Mouse (Mus musculus) heart, embryonic 12.5 days (tissue): ENCODE results near the gene Resf1. TPM values are rescaled to one million over a fixed set of nuclear protein-coding genes. Genes with fewer than 3 reads are reported as not detected.
"Not testable (repeated sequence)": the region's sequence is repeated elsewhere in the genome, so short reads cannot be mapped to it uniquely, and the experiment has no call there.

Source experiments
- ATAC-seq: fragments of 200-750 bp; cut with Nextera tagmentation; 2 replicates; pipeline ENCODE4 v1.8.0; 2017; ENCODE audit warnings: moderate TSS enrichment, moderate library complexity; ENCODE audit not compliant: insufficient number of reproducible peaks, low FRiP score
- H3K27ac ChIP-seq: fragments of 300-500 bp; sonication (generic); 2 replicates; pipeline ENCODE4 v1.5.1; 2016; ENCODE audit warnings: mild to moderate bottlenecking, moderate library complexity; ENCODE audit not compliant: poor library complexity, severe bottlenecking
- H3K27me3 ChIP-seq: fragments of 300-500 bp; sonication (generic); replicated peaks from 2 replicates; pipeline ENCODE4 v1.6.1; 2016; ENCODE audit warnings: mild to moderate bottlenecking, moderate library complexity
- H3K36me3 ChIP-seq: fragments of 300-500 bp; sonication (generic); 2 replicates; pipeline ENCODE4 v1.6.1; 2016; ENCODE audit warnings: mild to moderate bottlenecking, moderate library complexity
- H3K4me1 ChIP-seq: fragments of 300-500 bp; sonication (generic); replicated peaks from 2 replicates; pipeline ENCODE4 v1.6.1; 2016; ENCODE audit warnings: mild to moderate bottlenecking
- H3K4me2 ChIP-seq: fragments of 300-500 bp; sonication (generic); 2 replicates; pipeline ENCODE4 v1.6.1; 2016; ENCODE audit warnings: mild to moderate bottlenecking, moderate library complexity
- H3K4me3 ChIP-seq: fragments of 300-500 bp; sonication (generic); 2 replicates; pipeline ENCODE4 v1.5.1; 2016; ENCODE audit warnings: mild to moderate bottlenecking
- H3K9ac ChIP-seq: fragments of 300-500 bp; sonication (generic); 2 replicates; pipeline ENCODE4 v1.6.1; 2016; ENCODE audit warnings: mild to moderate bottlenecking, moderate library complexity
- H3K9me3 ChIP-seq: fragments of 300-500 bp; sonication (generic); replicated peaks from 2 replicates; pipeline ENCODE4 v1.6.1; 2016; ENCODE audit warnings: mild to moderate bottlenecking, moderate library complexity
- WGBS: fragments of 180-500 bp; shearing (Covaris S2); methylation state at CpG from one replicate; pipeline ENCODE4 v1.1.7; 2016; 5-methylcytosine and 5-hydroxymethylcytosine counted together
- polyA plus RNA-seq: library from polyadenylated mRNA; unstranded; fragments of >200 nt; fragmentation: Nextera tagmentation; extraction: Ambion mirVana; gene quantifications from 2 replicates; pipeline ENCODE4 v1.2.1, GENCODE M21; 2016

Resf1 gene
- polyA plus RNA-seq: 30.6 and 33.3 TPM in 2 replicates

DNA sequence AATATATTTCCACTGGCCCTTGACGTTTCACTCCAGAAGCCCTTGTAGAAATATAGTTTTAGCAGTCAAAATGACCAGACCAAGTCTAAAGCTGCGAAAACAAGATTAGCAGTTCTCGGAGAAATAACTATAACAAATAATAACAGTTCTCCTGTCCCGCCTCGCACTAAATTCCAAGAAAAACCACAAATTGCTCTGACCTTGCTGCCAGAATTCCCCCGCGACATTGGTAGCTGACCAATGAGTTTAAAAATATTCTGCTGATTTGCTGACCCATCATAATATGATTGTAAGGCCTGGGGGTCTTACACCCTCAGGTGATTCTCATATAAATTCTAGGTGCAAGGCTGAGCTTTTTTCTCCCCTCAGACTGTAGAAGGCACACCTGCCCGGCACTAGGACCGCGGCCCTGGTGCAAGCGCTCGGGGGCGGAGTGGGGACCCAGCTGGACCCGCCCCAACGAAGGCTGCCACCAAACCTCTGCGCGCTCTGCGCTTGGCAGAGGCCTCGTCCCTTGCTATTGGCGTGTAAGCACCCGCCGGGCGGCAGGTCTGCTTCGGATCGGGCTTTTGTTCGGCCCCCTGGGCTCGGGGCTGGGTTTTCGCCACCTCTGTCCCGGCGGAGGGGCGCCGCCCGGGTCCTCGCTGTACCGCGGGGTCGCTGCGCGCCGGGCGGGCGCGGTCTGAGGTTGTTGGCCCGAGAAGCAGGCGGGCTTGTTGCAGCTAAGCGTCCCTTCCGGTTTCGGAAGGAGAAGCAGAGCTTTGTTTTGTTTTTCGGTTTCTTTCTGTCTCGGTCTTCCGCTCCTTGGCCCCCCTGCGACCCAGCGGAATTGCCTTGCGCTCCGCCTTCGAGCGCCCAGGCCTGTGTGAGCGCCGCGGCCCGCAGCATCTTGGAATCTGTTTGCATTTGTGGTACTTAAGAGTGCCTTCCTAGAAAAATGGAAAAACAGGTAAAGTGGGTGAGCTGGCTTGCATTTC, at the start of gene Resf1:
Gene Resf1, plus strand, starts transcription at position 459 of the 977 bp plus-strand sequence.
- peak within 1 kb of the TSS; percentile 98 for H3K27ac ChIP-seq
- H3K9ac ChIP-seq: peak within 1 kb of the TSS; percentile 93
- peak within 1 kb of the TSS; percentile 90 for H3K4me3 ChIP-seq
- ATAC-seq: peak; percentile 97
- H3K36me3 ChIP-seq: peaks cover 17% of the 10 kb centered on the region
- peak within 1 kb of the TSS; percentile 66 for H3K4me2 ChIP-seq
- H3K9me3 ChIP-seq: peaks cover 19% of the 10 kb centered on the region
- 5% methylated on average over 61 of the region's 61 CpGs for WGBS
- H3K4me1 ChIP-seq: peaks cover 17% of the 10 kb centered on the region
- no peaks in the 10 kb centered on the region for H3K27me3 ChIP-seq

GRCm38 (mm10) chr6:149260801-149261239, 48.4 kb upstream of the Resf1 start:
- 0 out of 2 replicates have a peak, but pooled peaks cover 4% of the 10 kb centered on the region for H3K9me3 ChIP-seq
- H3K4me2 ChIP-seq: no peak overlapping the region
- no peak overlapping the region for H3K4me3 ChIP-seq
- H3K27ac ChIP-seq: no peak overlapping the region
- H3K36me3 ChIP-seq: no peaks in the 10 kb centered on the region
- 69% methylated on average over 3 of the region's 3 CpGs for WGBS
- H3K4me1 ChIP-seq: no peaks in the 10 kb centered on the region
- H3K9ac ChIP-seq: no peak overlapping the region
- no peaks in the 10 kb centered on the region for H3K27me3 ChIP-seq
- no peak for ATAC-seq

DNA sequence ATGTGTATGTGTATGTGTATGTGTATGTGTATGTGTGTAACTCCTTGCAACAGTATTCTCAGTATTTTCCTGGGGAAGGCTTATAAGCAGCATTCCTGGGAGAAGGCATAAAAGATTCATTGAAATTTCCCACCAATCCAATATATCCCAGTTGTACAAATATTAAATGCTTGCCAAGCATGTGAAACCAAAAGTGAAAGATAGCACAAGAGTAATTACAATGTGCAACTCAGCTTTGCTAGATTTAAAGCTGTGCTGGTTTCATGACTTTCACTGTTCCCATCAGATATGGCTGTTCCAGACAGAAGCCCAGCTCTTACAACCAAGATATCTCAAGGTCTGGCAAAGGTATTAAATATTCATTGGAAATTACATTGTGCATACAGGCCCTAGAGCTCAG, 41.3 kb upstream of the Resf1 start:
- Histone ChIP-seq H3K36me3 (no peaks in the 10 kb centered on the region), H3K4me3 (no peak overlapping the region), H3K27ac (no peak overlapping the region), H3K4me1 (no peaks in the 10 kb centered on the region), H3K27me3 (no peaks in the 10 kb centered on the region), H3K9me3 (peaks cover 3% of the 10 kb centered on the region; the same call in 1 of the 2 replicates), H3K9ac (no peak overlapping the region), H3K4me2 (no peak overlapping the region)
- no peak for ATAC-seq

DNA sequence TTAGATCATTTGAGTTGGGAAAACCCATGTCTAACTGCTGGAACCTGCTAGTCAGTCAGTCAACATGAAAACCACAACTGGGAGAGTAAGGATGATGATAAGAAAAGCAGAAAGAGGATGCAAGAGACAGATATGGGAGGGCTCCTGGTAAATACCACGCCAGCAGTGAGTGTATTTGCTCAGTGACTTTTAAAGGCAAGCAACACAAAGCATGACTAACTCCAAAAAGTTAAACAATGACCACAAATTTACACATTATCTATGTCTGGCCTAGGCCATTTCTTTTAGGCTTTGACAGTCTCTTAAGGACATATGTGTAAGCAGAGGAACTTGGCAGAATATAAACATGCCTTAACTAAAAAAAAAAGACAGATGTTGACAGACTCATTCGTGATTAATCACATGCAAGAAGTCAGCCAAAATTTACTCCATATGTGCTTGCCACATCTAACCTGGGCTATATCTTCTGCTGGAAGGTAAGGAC, 30.9 kb upstream of the Resf1 start:
- Histone ChIP-seq H3K9ac (no peak overlapping the region), H3K4me2 (no peak overlapping the region), H3K4me3 (no peak overlapping the region), H3K9me3 (peaks cover 9% of the 10 kb centered on the region; the same call in 1 of the 2 replicates), H3K27me3 (no peaks in the 10 kb centered on the region), H3K36me3 (no peaks in the 10 kb centered on the region), H3K4me1 (no peaks in the 10 kb centered on the region), H3K27ac (no peak overlapping the region)
- peak; percentile 59; the same call in 1 of the 2 replicates for ATAC-seq
- WGBS: 42% methylated on average over 2 of the region's 2 CpGs

- H3K9me3 ChIP-seq: peaks cover 14% of the 10 kb centered on the region; the same call in 1 of the 2 replicates
- H3K4me1 ChIP-seq: no peaks in the 10 kb centered on the region
- no peak overlapping the region for H3K27ac ChIP-seq
- no peak for ATAC-seq
- H3K9ac ChIP-seq: no peak overlapping the region
- WGBS: 75% methylated on average over 1 of the region's 1 CpGs
- no peak overlapping the region for H3K4me2 ChIP-seq
- H3K27me3 ChIP-seq: no peaks in the 10 kb centered on the region
- H3K36me3 ChIP-seq: no peaks in the 10 kb centered on the region
- no peak overlapping the region for H3K4me3 ChIP-seq
These were observed 30.3 kb upstream of the Resf1 start for GRCm38 (mm10) chr6:149278866-149279265.

DNA sequence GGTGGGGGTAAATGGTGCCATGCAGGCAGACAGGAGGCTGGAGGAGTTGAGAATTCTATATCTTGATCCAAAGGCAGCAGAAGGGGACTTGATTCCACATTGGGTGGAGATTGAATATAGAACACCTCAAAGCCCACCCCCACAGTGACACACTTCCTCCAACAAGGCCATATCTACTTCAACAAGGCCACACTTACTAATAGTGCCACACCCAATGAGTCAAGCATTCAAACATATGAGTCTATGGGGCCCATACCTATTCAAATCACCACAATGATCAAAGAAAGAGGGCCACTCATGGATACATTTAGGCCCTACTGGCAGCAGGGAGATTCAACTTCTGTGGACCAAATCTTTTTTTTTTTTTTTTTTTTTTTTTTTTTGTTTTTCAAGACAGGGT, 28.7 kb upstream of the Resf1 start:
- H3K4me3 ChIP-seq: no peak overlapping the region
- no peak overlapping the region for H3K4me2 ChIP-seq
- H3K36me3 ChIP-seq: no peaks in the 10 kb centered on the region
- H3K27me3 ChIP-seq: no peaks in the 10 kb centered on the region
- peaks cover 14% of the 10 kb centered on the region; the same call in 1 of the 2 replicates for H3K9me3 ChIP-seq
- H3K4me1 ChIP-seq: no peaks in the 10 kb centered on the region
- H3K9ac ChIP-seq: no peak overlapping the region
- no peak overlapping the region for H3K27ac ChIP-seq
- no peak for ATAC-seq

- not testable (repeated sequence) for H3K9ac ChIP-seq, H3K27ac ChIP-seq, H3K4me2 ChIP-seq, H3K4me3 ChIP-seq, H3K27me3 ChIP-seq, H3K36me3 ChIP-seq, H3K4me1 ChIP-seq, H3K9me3 ChIP-seq, ATAC-seq
- WGBS: 89% methylated on average over 9 of the region's 9 CpGs
These were observed 21.0 kb upstream of the Resf1 start for GRCm38 (mm10) chr6:149288190-149288589.

- not testable (repeated sequence) for H3K4me1 ChIP-seq, H3K4me2 ChIP-seq, H3K9ac ChIP-seq, H3K4me3 ChIP-seq, H3K27ac ChIP-seq, H3K27me3 ChIP-seq, H3K36me3 ChIP-seq, ATAC-seq
- peaks cover 19% of the 10 kb centered on the region for H3K9me3 ChIP-seq
These were observed 6.0 kb upstream of the Resf1 start for GRCm38 (mm10) chr6:149303231-149303630.

DNA sequence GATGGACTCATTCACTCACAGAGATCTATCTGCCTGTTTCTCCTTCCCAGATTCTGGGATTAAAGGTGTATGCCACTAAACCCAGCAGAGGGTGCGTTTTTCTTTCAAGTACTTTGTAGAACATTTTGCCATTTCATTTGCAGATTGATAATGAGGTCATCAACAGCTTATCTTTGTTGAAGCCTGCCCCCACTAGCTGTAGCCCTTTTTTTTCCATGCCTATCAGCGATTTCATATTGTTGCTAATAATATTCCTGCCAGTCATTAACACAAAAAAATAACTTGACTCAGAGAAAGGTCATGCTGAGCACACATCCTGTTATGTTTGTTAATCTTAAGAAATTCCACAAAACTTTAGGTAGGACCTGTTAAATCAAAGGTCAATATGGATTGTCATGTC, 2.1 kb upstream of the Resf1 start:
- peaks cover 19% of the 10 kb centered on the region for H3K9me3 ChIP-seq
- peaks cover 7% of the 10 kb centered on the region for H3K36me3 ChIP-seq
- no peak overlapping the region for H3K27ac ChIP-seq
- H3K27me3 ChIP-seq: no peaks in the 10 kb centered on the region
- no peak overlapping the region for H3K9ac ChIP-seq
- no peak overlapping the region for H3K4me3 ChIP-seq
- ATAC-seq: no peak
- no peak overlapping the region for H3K4me2 ChIP-seq
- H3K4me1 ChIP-seq: peaks cover 17% of the 10 kb centered on the region
- 70% methylated on average over 2 of the region's 2 CpGs for WGBS

DNA sequence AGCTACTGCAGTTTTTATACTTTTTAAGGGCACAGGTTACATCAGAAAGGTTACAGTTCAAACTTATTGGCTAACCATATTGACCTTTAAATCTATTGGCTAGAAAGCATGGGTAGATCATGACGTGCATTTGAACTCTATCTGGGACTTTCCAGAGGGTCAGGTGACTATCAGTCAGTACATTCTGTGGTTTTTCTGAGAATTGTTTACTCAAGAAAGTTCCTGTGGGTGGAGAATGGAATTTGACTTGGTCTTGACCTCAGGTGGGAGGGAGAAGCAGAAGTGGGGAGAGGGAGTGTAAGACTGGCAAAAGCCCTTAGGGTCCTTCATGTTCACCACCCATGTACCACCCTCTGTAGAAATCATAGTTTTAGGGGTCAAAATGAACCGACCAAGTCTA, 1.4 kb upstream of the Resf1 start:
- Histone ChIP-seq H3K9ac (no peak overlapping the region), H3K4me3 (no peak overlapping the region), H3K4me2 (no peak overlapping the region), H3K36me3 (peaks cover 9% of the 10 kb centered on the region), H3K9me3 (peaks cover 19% of the 10 kb centered on the region), H3K27ac (no peak overlapping the region), H3K4me1 (peaks cover 17% of the 10 kb centered on the region), H3K27me3 (no peaks in the 10 kb centered on the region)
- WGBS: 70% methylated on average over 2 of the region's 2 CpGs
- ATAC-seq: no peak

DNA sequence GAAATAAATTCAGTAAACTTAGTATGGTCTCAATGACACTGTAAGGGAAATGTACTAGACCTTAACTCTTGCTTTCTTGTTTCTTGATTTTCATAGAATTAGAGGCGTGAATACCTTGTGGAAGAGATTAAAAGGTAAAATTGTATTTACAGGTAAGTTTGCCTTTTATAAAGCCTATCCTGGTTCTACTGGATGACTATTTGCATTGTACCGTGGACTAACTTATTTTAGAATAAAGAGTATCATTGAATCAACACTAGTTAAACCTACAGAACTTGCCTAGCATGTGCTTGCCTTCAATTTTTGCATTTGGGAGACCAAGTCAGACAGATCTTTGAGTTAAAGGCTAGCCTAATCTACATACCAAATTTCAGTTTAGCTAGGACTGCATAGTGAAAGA, 1.0 kb downstream of the Resf1 start:
- peaks cover 17% of the 10 kb centered on the region for H3K4me1 ChIP-seq

More for the DNA sequence above, 1.0 kb downstream of the Resf1 start:
- H3K4me2 ChIP-seq: peak overlapping the region; percentile 33; the same call in 1 of the 2 replicates
- WGBS: 54% methylated on average over 2 of the region's 2 CpGs
- H3K27me3 ChIP-seq: no peaks in the 10 kb centered on the region
- no peak for ATAC-seq
- H3K36me3 ChIP-seq: peaks cover 21% of the 10 kb centered on the region
- peak overlapping the region; percentile 90 for H3K4me3 ChIP-seq
- peaks cover 15% of the 10 kb centered on the region for H3K9me3 ChIP-seq
- H3K27ac ChIP-seq: 0 out of 2 replicates have a peak overlapping the region, but pooled peaks have one; percentile 98
- H3K9ac ChIP-seq: no peak overlapping the region; the same call in 1 of the 2 replicates
